Mouse (Mus musculus): ENCODE results near the gene Olfml1.
A peak's percentile ranks its signal among the peaks of the same experiment; 100 is the strongest.

Olfml1 gene

DNA sequence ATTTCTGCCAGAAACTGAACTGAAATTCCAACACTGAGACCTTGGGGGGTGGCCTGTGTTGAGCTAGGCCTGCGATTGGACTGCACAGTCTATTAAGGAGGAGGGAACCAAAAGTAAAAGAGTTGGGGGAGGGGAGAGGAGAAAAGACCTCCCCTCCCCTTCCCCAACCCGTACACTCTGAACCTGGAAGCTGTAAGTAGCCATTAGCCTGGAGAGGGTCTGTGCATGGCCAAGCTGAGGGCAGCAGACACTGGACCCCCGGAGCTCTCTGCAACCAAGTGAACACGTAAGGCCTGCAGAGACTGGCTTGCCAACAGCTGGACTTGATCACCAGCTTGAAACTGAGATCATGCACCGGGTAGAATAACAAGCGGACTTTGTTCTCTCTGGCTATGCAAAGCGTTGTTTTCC lies at the start of gene Olfml1:
Gene Olfml1, plus strand, starts transcription at position 186 of the 411 bp plus-strand sequence.
- DNase-seq: no peak

DNA sequence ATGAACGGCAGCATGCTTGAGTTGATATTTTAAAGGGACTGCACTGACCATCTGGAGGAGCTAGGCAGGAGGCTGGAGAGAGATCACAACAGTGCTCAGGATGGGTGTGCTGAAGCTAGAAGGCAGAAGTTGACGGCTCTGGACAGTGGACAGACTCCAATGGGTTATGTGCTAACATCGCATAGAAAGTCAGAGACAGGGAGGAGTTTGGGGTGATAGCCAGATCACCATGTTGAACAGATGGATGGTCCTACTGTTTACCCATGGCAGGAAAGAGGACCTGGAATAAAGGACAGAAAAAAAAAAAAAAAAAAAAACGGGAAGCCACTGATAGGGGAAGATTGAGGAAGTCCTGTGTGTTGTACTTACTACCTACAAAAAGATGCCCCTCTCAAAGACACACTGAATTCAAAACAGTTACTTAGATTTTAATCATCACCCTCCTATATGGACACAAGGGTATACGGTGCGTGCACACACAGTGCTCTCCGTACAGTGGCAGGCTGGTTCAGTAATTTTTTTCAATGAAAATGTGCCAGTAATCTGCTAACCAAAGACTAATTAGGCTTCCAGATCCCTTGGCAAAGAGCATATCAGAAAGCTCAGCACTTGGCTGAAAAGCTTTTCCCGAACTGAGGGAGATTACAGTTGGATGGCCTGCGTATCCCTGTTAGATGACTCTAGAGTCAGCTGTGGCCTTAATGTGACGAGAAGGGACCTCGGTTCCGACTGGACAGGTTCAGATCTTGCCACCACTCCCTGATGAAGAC lies 47.8 kb upstream of the Olfml1 start:
- peak; percentile 73 for DNase-seq

GRCm38 (mm10) chr7:107521411-107521810 lies 45.8 kb upstream of the Olfml1 start:
- no peak for DNase-seq

GRCm38 (mm10) chr7:107526299-107526698 lies 40.9 kb upstream of the Olfml1 start:
- DNase-seq: peak; percentile 60

GRCm38 (mm10) chr7:107528169-107528772 lies 39.0 kb upstream of the Olfml1 start:
- no peak for DNase-seq

- no peak for DNase-seq
These were observed 37.9 kb upstream of the Olfml1 start for GRCm38 (mm10) chr7:107529364-107529763.

DNA sequence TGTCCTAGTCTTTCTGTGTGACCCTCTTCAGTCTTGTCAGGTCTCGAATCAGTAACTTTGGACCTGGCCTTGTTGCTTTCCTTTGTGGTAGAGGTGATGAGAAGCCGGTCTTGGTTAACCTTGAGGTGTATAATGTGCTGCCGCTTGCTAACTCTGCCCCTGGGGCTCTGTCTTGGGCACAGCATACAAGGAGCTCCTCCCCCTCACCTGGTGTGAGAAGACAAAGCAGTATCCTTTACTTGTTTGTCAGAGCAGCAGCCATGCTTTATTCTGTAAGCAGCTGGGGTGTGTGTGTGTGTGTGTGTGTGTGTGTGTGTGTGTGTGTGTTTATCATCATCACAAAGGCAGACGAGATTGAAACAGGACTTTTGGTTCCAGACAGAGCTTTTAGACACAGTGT lies 31.9 kb upstream of the Olfml1 start:
- no peak for DNase-seq

GRCm38 (mm10) chr7:107536516-107536915 lies 30.7 kb upstream of the Olfml1 start:
- DNase-seq: no peak

GRCm38 (mm10) chr7:107540034-107540433 lies 27.2 kb upstream of the Olfml1 start:
- no peak for DNase-seq

DNA sequence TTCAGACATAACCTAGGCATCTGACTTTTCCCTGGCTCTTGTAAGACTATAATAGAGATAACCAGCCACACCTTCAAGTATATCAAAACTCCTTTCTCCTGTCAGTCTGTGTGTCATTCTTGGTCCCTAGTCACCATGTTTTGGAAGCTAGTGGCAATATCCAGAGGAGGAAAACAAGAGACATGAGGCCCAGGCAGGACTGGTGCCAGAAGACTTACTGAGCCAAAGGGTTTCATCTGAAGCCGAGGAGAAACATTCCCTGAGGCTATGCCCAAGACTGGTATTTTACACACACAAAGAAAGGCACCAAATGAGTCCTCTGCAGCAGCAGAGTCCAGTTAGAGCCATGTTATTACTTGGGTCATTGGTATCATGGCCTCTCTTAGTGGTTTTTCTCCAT lies 22.2 kb upstream of the Olfml1 start:
- DNase-seq: no peak

DNA sequence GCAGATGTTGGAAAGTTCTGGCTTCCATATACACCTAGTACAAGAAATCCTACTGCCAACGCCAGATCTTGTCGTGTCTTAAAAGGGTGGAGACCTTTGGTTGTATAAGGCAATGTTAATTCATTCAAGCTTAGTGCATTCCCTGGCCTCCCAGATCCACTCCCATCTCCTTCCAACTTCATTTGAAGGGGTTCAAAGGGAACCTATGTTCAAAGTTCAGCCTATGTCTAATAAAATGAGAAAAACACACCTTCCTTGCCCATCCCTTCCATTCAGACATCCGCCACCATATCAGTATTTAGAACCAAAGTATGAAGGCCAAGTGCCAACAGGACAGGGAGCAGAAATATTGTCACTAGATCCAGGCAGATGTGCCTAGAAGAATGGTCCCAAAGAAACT lies 19.4 kb upstream of the Olfml1 start:
- no peak for DNase-seq

DNA sequence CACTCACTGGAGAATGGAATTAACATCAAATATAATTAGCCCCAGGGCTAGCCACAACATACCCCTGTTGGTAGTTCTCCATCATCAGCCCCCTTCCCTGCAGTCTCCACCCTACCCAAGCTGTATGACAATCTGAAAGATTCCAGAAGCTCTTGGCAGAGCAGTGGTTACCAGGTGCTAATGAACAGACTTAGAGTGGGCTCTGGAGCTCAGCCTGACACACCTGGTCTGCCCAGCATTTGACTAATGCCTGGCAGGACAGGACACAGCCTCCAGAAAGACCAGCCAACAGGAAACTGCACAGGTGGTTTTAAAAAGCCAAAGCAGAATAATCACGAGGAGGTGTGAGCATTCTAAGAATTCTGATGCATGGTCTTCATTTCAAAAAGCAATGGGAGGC lies 13.8 kb upstream of the Olfml1 start:
- DNase-seq: no peak

GRCm38 (mm10) chr7:107555906-107556305 lies 11.3 kb upstream of the Olfml1 start:
- DNase-seq: no peak

DNA sequence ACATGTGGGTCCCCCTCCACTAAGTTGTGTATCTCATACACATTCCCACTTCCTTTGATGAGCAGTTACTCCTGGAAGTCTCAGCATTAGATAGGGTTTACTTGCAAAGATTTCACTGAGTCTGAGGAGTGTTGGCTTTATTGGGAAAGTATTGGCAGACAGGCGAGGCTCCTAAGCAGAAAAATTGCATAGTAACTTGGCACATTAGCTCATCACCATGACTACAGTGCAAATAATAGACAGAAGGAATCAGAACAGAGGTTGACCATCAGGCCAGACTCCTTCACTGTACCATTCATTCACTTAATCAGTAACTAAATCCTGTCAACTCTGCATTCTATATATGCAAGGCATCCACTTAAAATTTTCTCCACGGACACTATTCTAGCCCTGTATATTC lies 6.6 kb upstream of the Olfml1 start:
- DNase-seq: no peak

GRCm38 (mm10) chr7:107561584-107561983 lies 5.7 kb upstream of the Olfml1 start:
- no peak for DNase-seq

GRCm38 (mm10) chr7:107563727-107564126 lies 3.5 kb upstream of the Olfml1 start:
- DNase-seq: no peak

DNA sequence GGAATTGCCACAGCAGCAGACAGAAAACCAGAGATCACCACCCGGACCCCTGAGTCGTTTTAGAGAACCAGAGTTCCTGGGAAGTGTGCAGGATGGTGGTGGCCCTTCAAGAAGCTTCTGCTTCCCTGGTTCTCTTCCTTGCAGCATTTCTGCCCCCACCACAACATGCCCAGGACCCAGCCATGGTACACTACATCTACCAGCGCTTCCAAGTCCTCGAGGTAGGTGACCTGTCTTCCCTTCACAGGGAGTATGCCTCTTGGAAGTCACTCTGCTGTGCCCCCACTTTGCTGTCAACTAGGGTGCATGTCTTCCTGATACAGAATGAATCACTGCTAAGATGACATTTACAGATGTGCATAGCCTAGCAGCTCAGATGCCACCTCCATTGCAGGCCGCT lies 428 bp downstream of the Olfml1 start:
- no peak for DNase-seq

- peak; percentile 12 for DNase-seq
These were observed 1.7 kb downstream of the Olfml1 start for GRCm38 (mm10) chr7:107568971-107569370.

DNA sequence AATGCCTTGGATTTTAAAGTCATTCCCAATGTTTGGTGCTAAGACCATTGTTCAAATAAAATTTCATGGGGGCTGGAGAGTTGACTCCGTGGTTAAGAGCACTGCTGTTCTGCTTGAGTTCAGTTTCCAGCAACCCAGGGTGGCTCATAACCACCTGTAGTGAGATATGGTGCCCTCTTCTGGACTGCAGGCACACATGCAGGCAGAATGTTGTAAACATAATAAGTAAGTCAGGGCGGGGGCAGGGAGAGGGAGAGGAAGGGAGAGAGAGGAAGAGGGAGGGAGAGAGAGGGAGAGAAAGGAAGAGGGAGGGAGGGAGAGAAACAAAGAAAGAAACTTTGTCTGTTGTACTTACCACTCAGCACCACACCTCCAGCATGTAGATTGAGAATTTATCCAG lies 6.6 kb downstream of the Olfml1 start:
- no peak for DNase-seq

DNA sequence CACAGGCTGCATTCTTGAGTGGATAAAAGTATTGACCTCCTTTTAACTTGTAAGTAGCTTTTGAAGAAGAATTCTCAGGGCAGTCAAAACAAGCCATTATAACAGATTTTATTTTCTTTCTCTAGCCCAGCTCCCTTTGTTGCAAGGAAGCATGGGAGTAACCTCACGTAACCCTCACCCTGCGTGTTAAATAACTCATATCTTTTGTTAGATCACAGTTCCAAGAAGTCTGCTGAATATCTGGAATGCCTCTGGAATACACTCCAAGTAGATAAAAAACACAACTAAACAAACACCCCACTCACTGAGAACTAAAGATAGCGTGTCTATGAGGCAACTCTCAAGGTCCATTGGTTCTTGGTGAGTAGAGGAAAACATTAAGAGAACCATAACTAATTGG lies 7.0 kb downstream of the Olfml1 start:
- no peak for DNase-seq

GRCm38 (mm10) chr7:107592641-107593040 lies 25.4 kb downstream of the Olfml1 start:
- peak; percentile 8 for DNase-seq

DNA sequence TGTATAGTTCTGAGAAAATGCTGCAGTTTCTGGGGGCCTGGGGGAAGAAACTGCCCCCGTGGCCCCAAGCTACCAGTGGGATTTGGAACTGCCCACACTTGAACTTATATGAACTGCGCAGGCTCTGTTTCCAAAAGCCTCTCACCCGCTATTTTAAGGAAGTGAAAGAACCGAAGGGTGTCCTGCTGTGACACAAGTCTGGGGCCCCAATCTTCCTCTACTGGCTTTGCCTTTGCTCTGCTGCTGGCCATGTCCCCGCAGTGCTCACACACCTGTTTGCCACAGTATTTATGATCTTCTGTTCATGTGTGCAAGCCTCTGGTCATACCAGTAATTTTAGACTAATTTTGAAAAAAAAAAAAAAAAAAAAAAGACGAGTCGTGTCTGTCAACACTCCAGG lies 26.7 kb downstream of the Olfml1 start:
- DNase-seq: no peak

- peak; percentile 12 for DNase-seq
These were observed 27.1 kb downstream of the Olfml1 start for GRCm38 (mm10) chr7:107594325-107594856.

DNA sequence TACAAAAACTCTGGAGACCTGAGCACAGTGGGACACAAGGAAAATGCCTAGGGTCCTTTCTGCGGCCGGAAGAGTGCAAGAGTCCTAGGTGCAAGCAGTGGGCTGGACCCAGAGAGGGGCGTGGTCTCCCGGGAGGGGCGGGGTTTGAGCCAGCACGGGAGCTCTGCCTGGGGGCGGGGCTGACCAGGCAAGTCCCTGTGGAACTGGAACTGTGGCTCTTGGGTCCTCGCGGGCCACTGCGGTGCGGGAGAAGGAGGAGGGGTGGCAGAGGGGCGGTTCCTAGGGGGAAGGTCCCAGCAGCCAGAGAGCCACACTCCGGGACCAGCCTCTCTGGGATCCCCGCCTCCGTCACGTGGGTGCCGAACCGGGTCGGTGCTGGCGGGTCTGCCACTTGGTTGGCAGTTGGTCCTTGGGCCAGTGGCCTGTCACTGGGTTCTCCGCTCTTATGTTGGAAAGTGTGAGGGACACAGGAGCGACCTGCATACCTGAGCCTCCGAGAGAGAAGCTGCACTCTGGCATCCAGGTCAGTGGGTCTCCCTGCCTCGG lies 27.7 kb downstream of the Olfml1 start, which contains the start of gene Ppfibp2:
Gene Ppfibp2, plus strand, starts transcription at position 351 of the 546 bp plus-strand sequence.
- DNase-seq: peak; percentile 76
